Mouse (Mus musculus) left cerebral cortex, postnatal 14 days (tissue): ENCODE results near the gene Exoc6b. TPM values are rescaled to one million over a fixed set of nuclear protein-coding genes. Genes with fewer than 3 reads are reported as not detected.
"Not testable (repeated sequence)": the region's sequence is repeated elsewhere in the genome, so short reads cannot be mapped to it uniquely, and the experiment has no call there.

Source experiments
- DNase-seq, 2 experiments: peaks; one replicate each; pipeline ENCODE4 v3.0.0; 2021 to 2022; ENCODE audit warnings: low spot score in 2 of 2, mixed read lengths in 1 of 2
- intact Hi-C: fragments of 180-260 bp; cut with DNase I; formaldehyde crosslinking; loops from one replicate; pipeline ENCODE4 v1.15.1; 2025
- total RNA-seq, 2 experiments: library from RNA; stranded (reverse); gene quantifications; 2 replicates each; pipeline ENCODE4 v1.2.3; 2021

The Exoc6b gene
- total RNA-seq, 2 experiments from 2014 or later: 66.5 to 67.3 TPM

DNA sequence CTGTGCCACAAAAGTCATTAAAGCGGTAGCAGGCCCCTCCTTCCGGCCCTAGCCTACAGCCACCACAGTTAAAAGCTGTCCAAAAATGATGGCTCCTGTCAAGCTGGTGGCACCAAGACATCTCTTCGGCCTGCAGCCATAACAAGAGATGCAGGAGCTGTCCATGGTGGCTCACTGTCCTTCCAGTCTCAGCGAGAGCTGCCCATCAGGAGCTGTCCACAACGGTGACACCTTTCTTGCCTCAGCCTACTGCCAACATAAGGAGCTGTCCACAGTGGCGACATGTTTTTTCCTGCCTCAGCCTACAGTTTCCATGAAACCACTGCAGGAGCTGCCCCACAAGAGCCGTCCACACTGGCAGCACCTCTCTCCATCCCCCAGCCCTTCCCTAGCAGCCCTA lies 395.2 kb downstream of the Exoc6b start:
- intact Hi-C loops: no loop called here
- no peak for DNase-seq

DNA sequence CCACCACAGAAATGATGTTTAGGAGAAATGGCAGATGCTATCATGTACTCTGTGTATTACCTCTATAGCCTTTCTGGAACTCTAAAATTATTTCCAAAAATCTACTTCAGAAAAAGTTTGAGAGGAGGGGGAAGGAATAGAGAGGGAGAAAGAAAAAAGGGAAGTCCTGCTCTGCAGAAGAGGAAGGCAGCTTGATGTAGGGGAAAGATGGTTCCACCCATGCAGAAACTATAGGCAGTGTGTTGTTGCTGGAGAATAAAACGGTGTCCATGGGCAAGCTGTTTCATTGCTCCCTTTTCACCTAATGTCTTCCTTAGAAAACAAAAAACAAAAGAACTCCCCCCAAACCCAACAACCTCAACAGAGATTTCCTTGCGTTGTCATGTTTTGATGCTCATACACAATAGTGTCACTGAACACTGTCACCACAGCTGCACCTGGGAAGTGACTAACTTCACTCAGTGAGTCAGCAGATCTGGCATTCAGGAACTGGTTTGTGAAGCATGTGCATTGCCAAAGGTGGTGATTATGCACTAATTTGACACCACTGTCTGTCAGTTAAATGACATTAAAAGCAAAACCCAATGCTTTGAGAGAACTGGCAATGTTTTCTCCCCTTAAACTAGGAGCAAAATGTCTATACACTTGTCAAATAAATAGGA lies 407.7 kb downstream of the Exoc6b start:
- intact Hi-C loops: no loop called here
- no peak for DNase-seq

DNA sequence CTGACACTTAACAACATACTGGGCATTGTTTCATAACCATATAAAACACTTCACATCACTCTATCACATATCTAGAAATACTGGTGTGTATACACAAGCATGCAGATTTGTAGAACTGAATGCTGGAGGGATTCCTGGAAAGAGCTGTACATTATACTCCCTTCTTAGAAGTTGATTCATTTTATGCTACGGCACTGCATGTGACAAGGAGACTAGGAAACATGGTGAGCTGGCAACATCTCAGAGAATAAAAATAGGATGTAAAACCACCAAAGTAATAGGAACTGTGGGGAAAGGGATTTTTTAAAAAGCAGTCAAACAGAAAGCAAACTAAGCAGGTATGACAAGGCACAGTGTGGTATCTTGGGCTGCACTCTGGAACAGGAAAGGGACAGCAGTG lies 408.3 kb downstream of the Exoc6b start:
- intact Hi-C loops: no loop called here
- peak in 1 of 2 experiments; percentile 19 for DNase-seq

DNA sequence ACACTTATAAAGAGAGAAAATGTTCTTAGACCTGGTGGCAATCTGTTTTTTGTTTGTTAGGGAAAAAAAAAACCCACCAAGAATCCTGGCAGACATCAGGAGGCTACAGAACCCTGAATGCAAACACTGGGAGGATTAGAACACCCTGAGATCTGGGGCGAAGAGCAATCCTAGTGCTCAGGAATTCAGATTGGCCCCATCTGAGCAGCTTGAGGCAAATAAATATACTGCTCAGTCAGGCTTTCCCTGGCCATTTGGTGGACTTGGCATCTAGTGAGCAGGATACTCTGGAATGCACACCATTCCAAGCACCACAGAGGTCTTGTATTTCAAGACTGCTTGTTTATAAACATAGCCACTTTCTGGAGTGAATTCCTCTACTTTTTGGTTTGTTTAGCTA lies 412.2 kb downstream of the Exoc6b start:
- DNase-seq: no peak
- intact Hi-C loops: no loop called here

DNA sequence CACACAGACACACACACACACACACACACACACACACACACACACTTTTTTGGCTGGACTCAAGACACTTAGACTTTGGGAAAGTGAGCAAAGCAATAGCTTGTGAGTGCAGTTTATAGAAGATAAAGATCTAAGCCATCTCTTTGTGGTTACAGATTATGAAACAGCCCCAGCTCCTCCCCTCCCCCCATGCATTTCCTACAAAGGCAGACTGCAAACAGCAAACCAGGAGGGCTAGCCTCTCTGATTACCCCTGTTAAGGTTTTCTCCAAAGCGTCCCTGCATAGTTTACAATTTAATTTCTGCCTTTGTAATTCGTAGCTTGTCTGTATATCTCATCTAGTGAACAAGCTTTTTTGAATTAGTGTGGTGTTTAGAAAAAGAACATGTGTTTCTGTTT lies 412.6 kb downstream of the Exoc6b start:
- DNase-seq: no peak
- intact Hi-C loops: no loop called here

DNA sequence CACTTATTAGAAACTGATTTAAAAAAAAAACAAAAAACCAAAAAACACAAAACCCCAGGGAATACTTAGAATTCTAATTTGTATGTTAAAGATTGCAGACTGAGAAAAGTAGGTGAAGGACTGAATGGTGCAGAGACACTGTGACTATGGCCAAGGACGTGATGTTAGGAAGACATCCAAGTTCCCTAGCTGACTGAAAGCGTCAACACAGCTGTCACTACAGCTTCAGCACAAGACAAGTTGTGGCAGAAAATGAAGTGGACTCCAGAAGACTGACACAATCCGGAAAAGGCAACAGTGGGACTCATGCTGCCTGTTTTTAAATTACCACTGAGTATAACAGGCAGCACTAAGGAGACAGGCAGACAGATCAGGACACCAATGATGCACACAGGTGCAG lies 417.4 kb downstream of the Exoc6b start:
- intact Hi-C loops: no loop called here
- no peak for DNase-seq

DNA sequence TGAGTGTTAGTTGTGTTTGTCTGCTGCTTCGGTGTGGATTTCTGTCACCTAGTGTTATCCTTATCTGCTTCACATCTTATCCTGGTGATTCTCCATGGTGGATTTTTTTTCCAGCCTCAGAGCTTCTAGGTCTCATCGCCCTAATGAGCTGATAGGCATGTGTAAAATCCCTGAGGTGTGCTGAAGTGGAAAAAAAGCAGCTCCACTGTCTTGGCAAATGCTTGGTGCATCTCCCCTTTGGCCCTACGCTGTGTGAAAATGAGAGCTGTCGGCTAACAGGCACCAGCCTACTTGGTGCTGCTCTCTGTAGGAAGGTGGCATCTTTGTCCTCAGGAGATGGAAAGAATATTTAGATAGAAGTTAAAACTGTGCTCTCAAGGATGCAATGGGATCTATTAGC lies 422.1 kb downstream of the Exoc6b start:
- intact Hi-C loops: no loop called here
- DNase-seq: no peak

DNA sequence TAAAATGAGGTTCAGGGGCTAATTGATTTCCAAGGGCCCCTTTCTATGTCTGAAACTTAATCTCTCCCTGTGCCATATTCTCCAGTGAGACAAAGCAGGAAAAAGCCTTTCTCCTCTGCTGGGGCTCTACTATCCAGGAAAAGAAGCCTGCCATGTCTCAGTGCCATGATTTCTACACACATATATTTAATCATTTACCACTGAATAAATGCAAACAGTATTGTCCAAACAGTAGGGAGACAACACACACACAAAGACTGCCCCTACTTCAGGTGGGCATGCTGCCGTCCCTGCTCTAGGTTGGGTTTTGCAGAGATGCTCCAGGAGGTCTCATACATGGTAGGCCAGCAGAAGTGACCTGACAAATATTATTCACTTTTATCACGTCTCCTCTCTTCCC lies 422.6 kb downstream of the Exoc6b start:
- intact Hi-C loops: no loop called here
- DNase-seq: no peak

DNA sequence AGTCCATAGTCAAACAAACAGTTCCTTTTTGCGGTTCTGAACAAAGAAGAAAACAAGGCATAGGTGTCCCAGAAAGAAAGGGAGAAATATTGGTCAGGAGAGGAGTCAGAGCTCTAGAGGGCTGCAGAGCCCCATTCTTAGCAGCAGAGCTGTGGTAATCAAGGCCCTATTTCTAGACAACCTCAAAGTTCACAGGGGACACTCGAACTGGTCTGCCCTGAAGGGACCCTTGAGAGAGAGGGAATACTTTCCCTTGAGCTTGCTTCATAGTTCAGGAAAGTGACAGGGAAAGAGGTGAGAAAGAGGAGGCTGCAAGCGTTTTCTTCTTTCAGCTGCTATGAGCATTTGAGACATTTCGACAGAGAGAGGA lies 428.3 kb downstream of the Exoc6b start:
- DNase-seq: no peak
- intact Hi-C loops: no loop called here

DNA sequence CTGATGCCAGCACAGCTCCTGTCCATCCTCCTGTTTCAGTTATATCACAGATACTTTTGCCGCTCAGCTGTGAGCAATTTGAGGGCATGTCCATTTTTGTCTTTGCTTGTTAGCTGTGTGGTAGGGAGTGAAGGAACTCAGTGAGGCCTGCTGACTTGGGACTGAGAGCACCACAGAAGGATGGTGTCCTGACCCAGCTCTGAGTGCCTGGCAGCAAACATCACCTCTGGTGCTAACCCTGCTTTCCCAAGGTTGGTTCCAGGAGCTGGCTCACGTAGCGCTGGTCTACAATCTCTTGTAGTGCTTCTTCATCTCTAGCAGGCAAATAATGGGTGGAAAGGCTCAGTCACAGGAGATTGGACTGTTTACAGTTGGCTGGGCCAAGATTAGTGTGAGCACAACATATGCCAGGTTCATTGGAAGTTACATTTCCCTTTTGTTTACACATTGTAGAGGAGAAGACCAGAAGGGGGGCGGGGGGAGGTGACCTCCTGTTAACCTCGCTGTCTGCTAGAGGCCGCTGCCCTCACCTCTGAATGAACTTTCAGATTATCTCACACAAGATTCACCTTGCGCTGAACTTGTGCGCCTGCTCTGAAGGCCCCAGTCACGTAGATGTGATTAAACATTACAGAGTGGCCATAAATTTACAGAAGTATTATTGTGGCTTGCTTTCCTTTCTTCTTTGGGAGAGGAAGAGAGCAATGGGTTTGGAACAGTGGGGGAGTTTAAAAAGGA lies 428.8 kb downstream of the Exoc6b start:
- no peak for DNase-seq
- intact Hi-C loops: no loop called here

DNA sequence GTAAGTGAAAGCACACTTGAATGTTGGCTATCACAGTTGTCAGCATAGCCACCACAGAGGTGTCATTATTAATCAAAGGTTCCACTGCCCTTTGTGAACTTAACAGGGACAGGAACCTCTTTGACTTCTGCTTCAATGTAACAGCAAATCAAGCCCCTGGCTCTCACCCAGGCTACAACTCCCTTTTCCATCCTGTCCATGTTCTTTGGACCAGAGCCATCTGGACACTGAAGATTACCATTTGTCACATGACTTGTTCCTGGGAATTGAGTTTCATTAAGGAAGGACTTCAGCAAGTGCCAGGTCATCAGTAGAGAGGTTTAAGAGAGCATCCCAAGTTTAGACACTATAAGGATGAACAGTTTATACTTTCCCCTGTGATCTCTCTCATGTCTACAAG lies 431.1 kb downstream of the Exoc6b start:
- intact Hi-C loops: no loop called here
- DNase-seq: no peak

DNA sequence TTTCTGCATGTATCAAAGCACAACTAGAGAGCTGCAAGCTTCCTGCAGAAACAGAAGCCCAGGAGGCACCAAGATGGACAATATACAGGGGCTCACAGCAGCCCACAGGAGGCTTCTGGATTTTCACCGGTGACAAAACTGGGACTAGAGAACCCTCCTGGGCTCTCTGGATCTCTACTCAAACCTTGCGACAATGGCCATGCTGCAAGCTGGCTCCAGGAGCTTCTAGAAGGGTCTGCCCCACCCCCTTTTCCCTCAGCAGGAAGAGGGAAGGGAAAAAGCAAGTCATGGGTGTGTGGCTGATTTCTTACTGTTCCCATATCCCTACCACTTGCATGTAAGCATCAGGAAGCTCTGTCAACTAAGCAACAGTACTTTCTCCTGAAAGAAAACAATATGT lies 437.7 kb downstream of the Exoc6b start:
- intact Hi-C loops: no loop called here
- DNase-seq: no peak

DNA sequence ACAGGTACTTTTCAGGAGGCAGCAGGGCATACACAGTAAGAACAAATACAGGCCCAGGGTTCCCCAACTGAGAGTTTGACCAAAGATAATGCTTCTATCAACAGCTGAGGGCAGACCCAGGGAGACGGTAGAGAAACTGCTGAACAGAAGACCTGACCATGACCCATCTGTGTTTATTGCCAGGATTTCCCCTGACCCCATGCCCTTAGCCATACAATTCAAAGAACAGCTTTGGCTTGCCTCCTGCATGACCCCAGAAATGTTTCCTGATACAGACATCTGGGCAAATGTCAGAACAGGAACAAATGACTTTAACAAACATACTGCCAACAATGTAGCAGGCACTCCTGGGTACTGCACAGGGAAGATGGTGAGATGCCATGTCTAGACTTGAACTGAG lies 439.0 kb downstream of the Exoc6b start:
- no peak for DNase-seq
- intact Hi-C loops: no loop called here

DNA sequence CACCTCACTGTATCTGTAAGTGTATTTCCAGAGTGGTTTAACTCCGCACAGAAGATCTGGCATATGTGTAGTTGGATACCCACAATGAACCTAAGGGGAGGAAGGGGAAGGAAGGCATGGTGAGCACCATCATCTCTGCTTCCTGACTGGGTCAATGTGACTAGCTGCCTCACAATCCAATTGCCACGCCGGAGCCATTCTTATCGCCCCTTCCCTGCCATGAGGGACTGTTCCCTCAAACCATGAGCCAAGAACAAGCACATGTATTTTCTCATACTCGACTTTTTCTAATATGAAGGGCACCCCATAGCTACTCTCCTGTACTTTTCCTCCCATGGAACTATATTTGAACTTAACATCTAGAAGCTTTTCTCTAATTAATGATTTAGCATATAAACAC lies 440.5 kb downstream of the Exoc6b start:
- no peak for DNase-seq
- intact Hi-C loops: no loop called here

DNA sequence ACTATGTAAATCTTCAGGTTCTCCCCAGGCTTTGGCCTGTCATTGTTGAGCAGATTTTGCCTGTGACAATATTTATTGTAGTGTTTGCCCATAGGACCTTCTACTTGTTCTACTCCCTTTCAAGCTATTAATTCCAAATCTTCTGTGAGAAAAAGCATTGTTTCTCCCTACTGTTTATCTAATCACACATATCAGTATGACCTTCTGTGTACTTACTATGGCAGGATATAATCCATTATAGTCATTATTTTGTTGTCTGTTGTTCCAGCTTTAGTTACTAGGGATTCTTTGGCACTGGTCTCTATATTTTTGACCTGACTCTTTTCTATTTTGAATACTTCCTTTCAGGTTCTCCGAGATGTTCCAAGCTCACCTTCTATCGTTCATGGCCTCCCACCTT lies 442.9 kb downstream of the Exoc6b start:
- DNase-seq: no peak
- intact Hi-C loops: no loop called here

DNA sequence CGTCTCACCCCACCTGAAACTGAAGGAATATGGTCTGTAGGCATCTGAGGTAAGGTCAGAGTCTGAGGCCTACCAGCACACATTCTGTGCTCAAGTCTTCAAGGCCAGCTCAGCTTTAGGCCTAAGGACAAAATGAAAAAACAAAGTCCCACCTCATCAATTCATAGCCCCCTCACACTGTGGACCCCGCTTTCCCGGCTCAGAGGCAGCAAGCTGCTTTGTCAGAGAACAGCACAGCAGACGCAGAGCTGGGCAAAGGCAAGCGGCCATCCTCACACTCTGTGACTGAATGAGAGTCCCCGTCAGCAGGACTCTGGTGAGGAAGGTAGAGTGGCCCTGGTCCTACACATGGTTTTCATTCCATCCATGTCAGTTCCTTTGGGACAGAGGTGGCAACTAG lies 450.1 kb downstream of the Exoc6b start:
- no peak for DNase-seq
- intact Hi-C loops: no loop called here

DNA sequence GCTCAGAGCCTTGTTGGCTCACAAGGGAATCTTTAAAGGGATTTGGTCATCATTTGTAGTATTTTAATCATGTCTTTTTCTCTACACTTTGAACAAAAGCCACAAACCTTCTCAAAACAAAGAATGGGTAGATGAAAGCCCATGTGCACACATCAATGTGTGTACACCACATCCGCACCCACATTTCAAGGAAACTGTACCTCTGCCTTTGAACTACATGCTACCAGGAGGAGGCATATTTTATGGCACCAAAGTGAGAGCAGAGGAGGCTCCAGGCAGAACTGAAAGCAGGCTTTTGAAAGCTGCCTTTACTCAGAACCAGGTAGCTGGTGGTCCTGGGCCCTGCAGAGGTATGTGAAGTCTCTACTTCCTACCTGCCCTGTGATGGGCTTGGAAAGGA lies 452.3 kb downstream of the Exoc6b start:
- DNase-seq: no peak
- intact Hi-C loops: no loop called here

DNA sequence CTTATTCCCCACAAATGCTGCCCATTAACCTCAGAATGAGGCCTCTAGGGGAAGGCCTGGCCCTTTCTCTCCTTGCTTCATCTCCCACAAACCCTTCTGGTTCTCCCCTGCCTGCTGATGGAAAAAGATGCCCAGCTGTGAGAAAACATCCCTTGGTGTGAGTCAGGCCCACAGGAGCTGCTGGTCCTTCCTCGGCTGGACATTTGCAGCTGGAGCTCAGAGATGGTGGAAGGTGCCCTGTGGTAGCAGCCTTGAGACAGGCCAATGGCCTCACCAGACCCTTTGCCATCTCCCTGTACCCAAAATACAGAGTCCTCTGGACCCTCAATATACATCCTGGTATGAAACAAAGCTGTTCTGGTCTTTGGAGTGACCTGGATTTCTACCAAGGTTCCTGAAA lies 452.7 kb downstream of the Exoc6b start:
- intact Hi-C loops: no loop called here
- no peak for DNase-seq

DNA sequence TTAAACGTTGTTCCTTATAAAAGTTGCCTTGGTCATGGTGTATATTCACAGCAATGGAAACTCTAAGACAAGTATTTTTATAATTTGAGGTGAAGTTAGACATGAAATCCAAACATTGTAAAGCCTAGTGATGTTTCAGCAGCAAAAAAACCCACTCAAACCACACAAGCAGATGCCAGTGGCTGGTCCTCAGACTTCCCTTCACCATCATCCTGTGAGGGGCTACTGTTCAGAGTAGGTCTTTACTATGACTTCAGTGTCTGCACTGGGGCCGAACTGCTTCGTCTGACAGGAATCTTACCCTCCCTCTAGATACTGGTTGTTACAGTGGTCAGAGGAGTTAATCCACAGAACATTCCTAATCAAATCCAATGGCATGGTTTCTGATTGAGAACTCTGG lies 455.8 kb downstream of the Exoc6b start:
- intact Hi-C loops: no loop called here
- no peak for DNase-seq

DNA sequence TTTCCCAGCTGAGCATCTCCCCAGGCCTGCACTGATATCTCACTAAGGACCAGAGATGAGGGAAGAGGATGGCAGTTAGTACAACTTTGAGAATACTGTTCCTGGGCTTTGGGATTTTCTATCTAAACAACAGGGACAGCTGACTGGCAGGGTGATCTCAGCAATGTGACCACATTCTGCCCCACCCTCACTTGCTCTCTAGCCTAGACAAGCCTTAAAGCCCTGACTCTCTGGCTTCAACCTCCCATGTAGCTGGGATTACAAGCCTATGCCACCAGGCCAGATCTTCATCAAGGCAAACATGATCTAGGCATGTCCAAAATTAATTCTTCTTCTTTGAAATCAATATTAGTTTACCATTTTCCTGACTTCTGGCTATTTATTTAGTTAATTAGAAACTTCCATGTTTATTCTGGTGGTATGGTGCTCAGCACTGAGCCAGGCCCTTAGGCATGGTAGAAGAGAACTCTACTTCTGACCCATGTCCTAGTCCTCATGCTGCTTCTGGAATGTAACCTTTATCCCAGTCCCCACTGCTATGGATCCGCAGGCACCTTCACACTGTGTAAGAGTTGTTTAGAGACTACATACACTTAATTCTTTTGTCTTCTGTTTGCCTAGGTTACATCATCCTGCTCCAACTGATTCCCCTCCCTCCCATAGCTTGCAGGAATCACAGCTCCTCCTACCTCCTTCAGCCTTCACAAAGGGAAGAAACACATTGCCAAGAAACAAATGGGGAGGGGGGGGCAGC lies 468.0 kb downstream of the Exoc6b start:
- DNase-seq: no peak
- intact Hi-C loops: no loop called here

DNA sequence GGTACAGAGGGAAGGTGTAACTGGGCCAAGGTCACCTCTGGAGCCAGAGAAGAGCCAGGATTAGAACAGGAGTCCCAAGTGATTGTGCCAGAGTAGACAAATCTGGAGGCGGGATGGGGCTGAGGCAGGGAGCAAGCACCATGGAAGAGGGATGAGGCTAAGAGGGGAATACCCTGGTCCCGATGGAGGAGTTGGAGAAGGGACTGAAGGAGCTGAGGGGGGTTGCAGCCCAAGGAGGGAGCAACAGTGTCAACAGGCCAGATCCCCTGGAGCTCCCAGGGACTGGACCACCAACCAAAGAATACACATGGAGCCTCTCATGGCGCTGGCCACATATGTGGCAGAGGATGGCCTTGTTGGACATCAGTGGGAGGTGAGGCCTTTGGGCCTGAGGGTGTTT lies 470.0 kb downstream of the Exoc6b start:
- intact Hi-C loops, DNase-seq: not testable (repeated sequence)
